Mouse (Mus musculus): ENCODE data around the gene Neil1.

DNA sequence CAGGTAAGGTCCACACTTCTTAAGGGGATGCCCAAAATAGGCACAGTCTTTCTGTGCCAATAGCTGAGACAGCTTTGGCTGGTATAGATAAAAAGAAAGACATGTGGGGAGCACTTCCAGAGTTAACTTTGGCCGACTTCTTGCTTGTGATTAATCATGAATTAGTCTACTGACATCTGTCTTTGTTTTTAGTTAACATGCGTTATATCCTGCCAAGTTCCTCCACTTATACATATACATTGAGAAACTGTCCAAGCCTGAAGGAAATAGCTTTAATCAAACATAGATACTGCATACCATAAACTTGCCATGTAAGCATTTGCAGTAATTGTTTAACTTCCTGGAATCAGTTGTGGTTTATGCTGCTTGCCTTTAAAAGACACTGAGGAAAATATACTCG lies 48.6 kb upstream of the Neil1 start:
- TF ChIP-seq EP300 (IDR thresholded peaks at IDR 0.05; ENCODE audit: low read depth) = no peak
- TF ChIP-seq CTCF (IDR thresholded peaks at IDR 0.05; ENCODE audit: low read depth) = no peak
